Mouse (Mus musculus) cortical plate, adult 2 months (tissue): Measurements from ENCODE around the gene Nfya.

Experiments
- CTCF ChIP-seq: fragments of 200-500 bp; IDR thresholded peaks from 2 replicates; pipeline ENCODE4 v1.5.1; 2011; ENCODE audit warnings: mild to moderate bottlenecking, control low read depth, low read length; ENCODE audit not compliant: insufficient read depth; ENCODE audit errors: extremely low read depth
- POLR2A ChIP-seq: fragments of 200-500 bp; IDR thresholded peaks from 2 replicates; pipeline ENCODE4 v1.6.1; 2011; ENCODE audit warnings: mild to moderate bottlenecking, low read length, control low read depth; ENCODE audit not compliant: insufficient read depth; ENCODE audit errors: extremely low read depth

DNA sequence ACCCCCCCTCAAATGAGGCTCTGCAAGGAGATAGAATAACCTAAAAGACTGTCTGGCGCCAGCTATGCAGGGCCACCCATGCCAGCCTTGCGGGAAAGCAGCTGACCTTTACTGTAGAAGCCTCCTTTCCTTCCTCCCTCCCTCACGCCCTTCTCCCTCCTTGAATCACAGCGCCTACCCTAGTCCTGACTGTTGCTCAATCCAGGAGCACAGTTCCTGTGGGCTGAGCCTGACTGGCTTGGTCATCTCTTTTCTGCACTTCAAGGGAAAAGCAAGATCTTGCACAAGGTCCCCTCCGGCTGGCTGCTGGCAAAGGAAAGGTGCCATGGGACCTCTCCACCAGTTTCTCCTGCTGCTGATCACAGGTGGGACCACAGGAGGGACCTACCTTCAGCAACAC lies 63.5 kb downstream of the Nfya start, which contains the start of gene Trem2:
- TF ChIP-seq POLR2A: no peak
- no peak for TF ChIP-seq CTCF
